Mouse (Mus musculus): Measurements from ENCODE around the gene Epm2a.

DNA sequence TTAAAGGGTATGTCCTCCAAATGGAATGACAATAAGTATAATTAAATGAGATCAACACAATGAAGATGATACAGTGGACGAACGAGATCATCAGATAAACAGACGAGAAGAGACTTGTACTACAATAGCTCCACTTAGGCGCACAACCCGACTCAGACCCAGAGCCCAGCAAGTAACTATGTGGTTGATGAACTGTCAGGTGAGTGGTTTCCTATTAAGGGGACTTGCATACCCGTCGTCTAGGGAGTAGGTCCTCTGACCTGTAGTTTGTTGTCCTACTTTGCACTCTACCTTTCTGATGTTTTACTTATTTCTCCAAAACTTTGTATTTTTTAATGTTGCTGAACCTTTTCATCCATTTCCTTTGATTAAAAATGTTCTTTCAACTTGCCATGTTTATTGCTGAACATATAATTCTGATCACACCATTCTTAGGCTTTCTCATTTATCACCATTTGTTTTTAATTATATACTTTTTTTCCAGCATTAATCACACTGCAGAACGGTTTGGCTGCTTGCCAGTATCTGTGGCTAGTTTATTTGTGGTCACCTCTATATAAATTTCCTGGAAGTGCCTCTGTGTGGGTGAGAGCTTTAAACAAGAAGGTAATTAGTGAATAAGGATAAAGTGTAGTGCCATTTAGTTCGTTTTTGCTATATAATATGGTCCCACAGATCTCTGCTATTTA, 37.7 kb upstream of the Epm2a start:
- TF ChIP-seq CTCF (IDR thresholded peaks at IDR 0.05; ENCODE audit: borderline replicate concordance, insufficient read depth, low read length): no peak
- TF ChIP-seq POLR2A (IDR thresholded peaks at IDR 0.05; ENCODE audit: low read depth, low read length): no peak
